Mouse (Mus musculus) heart, adult 2 months (tissue): ENCODE measurements around the gene Sept10. TPM values are rescaled to one million over a fixed set of nuclear protein-coding genes. Genes with fewer than 3 reads are reported as not detected.

Experiments used
- DNase-seq, 2 experiments: peaks; one replicate each; pipeline ENCODE4 v3.0.0; 2021
- H3K27ac ChIP-seq: fragments of 200-600 bp; 2 replicates; pipeline ENCODE4 v1.8.1; 2022
- H3K27me3 ChIP-seq: fragments of 200-500 bp; 2 replicates; pipeline ENCODE4 v1.6.1; 2012; ENCODE audit warnings: mild to moderate bottlenecking, low read length, inconsistent platforms, mixed read lengths; ENCODE audit not compliant: control insufficient read depth, insufficient read depth
- H3K36me3 ChIP-seq: fragments of 200-500 bp; 2 replicates; pipeline ENCODE4 v1.6.1; 2012; ENCODE audit warnings: low read length, inconsistent platforms; ENCODE audit not compliant: control insufficient read depth, insufficient read depth
- H3K4me1 ChIP-seq: fragments of 200-500 bp; 2 replicates; pipeline ENCODE4 v1.6.1; 2011; ENCODE audit warnings: low read length; ENCODE audit not compliant: control insufficient read depth, insufficient read depth
- H3K4me3 ChIP-seq: fragments of 200-600 bp; 2 replicates; pipeline ENCODE4 v1.8.1; 2022
- H3K79me2 ChIP-seq: fragments of 200-500 bp; replicated peaks from 2 replicates; pipeline ENCODE4 v1.6.1; 2012; ENCODE audit warnings: mild to moderate bottlenecking, inconsistent platforms, low read length, moderate library complexity, mixed read lengths; ENCODE audit not compliant: control insufficient read depth, insufficient read depth
- H3K9ac ChIP-seq: fragments of 200-500 bp; 2 replicates; pipeline ENCODE4 v1.6.1; 2012; ENCODE audit warnings: low read depth, mild to moderate bottlenecking, control low read depth, inconsistent platforms, low read length, mixed read lengths
- CTCF ChIP-seq: fragments of 200-600 bp; IDR thresholded peaks from 2 replicates; pipeline ENCODE4 v1.8.1; 2022; ENCODE audit warnings: antibody characterized with exemption, mild to moderate bottlenecking, moderate library complexity
- EP300 ChIP-seq: fragments of 200-500 bp; IDR thresholded peaks from 2 replicates; pipeline ENCODE4 v1.6.1; 2011; ENCODE audit warnings: low read depth, low read length, control low read depth; ENCODE audit not compliant: insufficient read depth
- POLR2A ChIP-seq: fragments of 200-500 bp; IDR thresholded peaks from 2 replicates; pipeline ENCODE4 v1.6.1; 2011; ENCODE audit warnings: mild to moderate bottlenecking, low read depth, low read length, control low read depth; ENCODE audit not compliant: insufficient read depth
- WGBS: fragments of 180-500 bp; shearing (Covaris S2); methylation state at CpG from one replicate; pipeline ENCODE4 v1.1.7; 2018; 5-methylcytosine and 5-hydroxymethylcytosine counted together
- intact Hi-C: fragments of 180-260 bp; cut with DNase I; formaldehyde crosslinking; loops from one replicate; pipeline ENCODE4 v1.15.1; 2025
- polyA plus RNA-seq: library from polyadenylated mRNA; depleted of rRNA; stranded (reverse); fragments of >200 nt; gene quantifications from 2 replicates; pipeline ENCODE4 v1.2.3, GENCODE M21; 2012
- total RNA-seq, 2 experiments: library from RNA; stranded (reverse); gene quantifications; 2 replicates each; pipeline ENCODE4 v1.2.3; 2021

Gene Sept10
- total and polyA plus RNA-seq, 3 experiments = 8.4 to 17.3 (median 15.2) TPM

DNA sequence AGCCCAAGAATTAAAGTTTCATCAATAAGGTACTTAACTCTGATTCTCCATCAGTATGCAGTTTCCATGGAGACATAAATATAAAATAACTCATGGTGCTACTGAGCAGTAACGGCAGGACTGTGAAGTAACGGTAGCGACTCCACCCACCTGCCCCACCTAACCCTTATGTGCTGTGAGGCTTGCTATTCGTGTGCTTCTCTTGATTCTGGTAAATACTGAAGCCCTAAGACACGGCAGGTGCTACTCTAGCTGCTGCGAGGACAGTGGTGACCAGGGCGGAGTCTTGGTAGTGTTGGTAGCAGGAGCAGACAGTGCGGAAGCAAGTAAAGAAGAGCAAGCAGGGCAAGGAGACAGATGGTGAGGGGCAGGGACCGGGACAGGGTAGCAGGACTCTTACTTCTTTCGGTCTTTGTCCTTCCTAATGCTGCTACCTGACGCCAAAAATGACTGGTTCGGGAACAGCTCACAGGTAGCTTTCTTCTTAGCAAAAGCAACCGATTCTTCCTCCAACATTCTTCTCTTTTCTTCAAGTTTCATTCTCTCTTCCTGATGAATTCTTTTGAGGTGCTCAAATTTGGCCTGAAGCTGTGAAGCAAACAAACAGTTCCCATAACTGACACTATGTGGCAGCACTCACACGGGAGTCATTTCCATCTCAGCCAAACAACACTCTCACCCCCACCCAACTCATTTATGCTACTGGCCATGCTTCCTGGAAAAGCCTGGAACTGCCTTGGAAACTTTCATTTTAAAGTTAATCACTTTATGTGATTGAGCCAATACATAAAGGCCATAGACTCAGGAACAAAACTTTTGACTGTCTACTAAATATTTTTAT, 55.3 kb downstream of the Sept10 start:
- WGBS = 77% methylated on average over 14 of the region's 14 CpGs
- no peaks in the 10 kb centered on the region for H3K4me1 ChIP-seq
- intact Hi-C loops = loop anchor here (1.0 to 10.0 kb wide), 3 partner anchors 126 to 698 kb away; no protein-coding TSS in a partner anchor
- H3K4me3 ChIP-seq = no peak overlapping the region
- DNase-seq = peak; percentile 30 to 33
- no peaks in the 10 kb centered on the region for H3K79me2 ChIP-seq
- H3K36me3 ChIP-seq = no peaks in the 10 kb centered on the region
- H3K9ac ChIP-seq = no peak overlapping the region
- TF ChIP-seq CTCF = peak; percentile 97
- 0 out of 2 replicates have a peak, but pooled peaks have one; percentile 22 for TF ChIP-seq EP300
- no peak for TF ChIP-seq POLR2A
- no peak overlapping the region for H3K27ac ChIP-seq
- no peaks in the 10 kb centered on the region for H3K27me3 ChIP-seq

- no peaks in the 10 kb centered on the region for H3K36me3 ChIP-seq
- DNase-seq = no peak
- H3K9ac ChIP-seq = no peak overlapping the region
- H3K4me3 ChIP-seq = no peak overlapping the region
- 61% methylated on average over 4 of the region's 4 CpGs for WGBS
- TF ChIP-seq CTCF (no peak), EP300 (no peak), POLR2A (no peak)
- no peaks in the 10 kb centered on the region for H3K27me3 ChIP-seq
- H3K4me1 ChIP-seq = no peaks in the 10 kb centered on the region
- no peaks in the 10 kb centered on the region for H3K79me2 ChIP-seq
- intact Hi-C loops = loop anchor here (10.0 kb wide), 1 partner anchor 702 kb away; no protein-coding TSS in a partner anchor
- no peak overlapping the region for H3K27ac ChIP-seq
These were observed 59.3 kb downstream of the Sept10 start for GRCm38 (mm10) chr10:59162185-59162897.

DNA sequence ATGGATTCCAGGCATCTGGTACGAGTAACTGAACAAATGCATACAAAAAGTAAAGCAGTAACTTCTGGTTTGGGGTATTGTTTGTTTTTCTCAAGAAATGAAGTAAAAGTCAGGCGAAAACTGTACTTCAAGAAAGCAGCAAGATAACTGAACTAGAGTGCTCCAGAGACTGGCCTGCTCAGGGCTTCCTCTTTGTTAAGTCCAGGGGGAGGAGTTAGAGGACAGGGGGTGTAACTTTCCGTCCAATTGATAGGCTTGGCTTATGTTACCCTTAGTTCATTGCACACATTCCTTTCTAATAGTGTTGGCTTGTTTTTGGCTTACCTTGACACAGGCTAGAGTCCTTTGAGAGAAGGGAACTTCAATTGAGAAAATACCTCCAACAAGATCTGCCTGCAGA, 63.0 kb downstream of the Sept10 start:
- Histone ChIP-seq H3K27ac (no peak overlapping the region), H3K27me3 (no peaks in the 10 kb centered on the region), H3K4me1 (no peaks in the 10 kb centered on the region), H3K4me3 (no peak overlapping the region), H3K36me3 (no peaks in the 10 kb centered on the region), H3K9ac (no peak overlapping the region), H3K79me2 (no peaks in the 10 kb centered on the region)
- WGBS = 72% methylated on average over 3 of the region's 3 CpGs
- intact Hi-C loops = no loop called here
- TF ChIP-seq POLR2A (no peak), EP300 (no peak), CTCF (no peak)
- DNase-seq = no peak

- intact Hi-C loops = no loop called here
- 36% methylated on average over 5 of the region's 5 CpGs for WGBS
- no peak for TF ChIP-seq EP300
- no peak for TF ChIP-seq POLR2A
- no peak for DNase-seq
- Histone ChIP-seq H3K27me3 (no peaks in the 10 kb centered on the region), H3K27ac (no peak overlapping the region), H3K9ac (no peak overlapping the region), H3K4me1 (no peaks in the 10 kb centered on the region), H3K4me3 (no peak overlapping the region), H3K79me2 (no peaks in the 10 kb centered on the region), H3K36me3 (no peaks in the 10 kb centered on the region)
These were observed 69.0 kb downstream of the Sept10 start for GRCm38 (mm10) chr10:59152544-59153081.

- 80% methylated on average over 10 of the region's 10 CpGs for WGBS
- no peak for DNase-seq
- intact Hi-C loops = loop anchor here (1.0 to 2.0 kb wide), 2 partner anchors 42 to 338 kb away; partner anchors contain the start of gene Sh3rf3
- Histone ChIP-seq H3K36me3 (no peaks in the 10 kb centered on the region), H3K4me1 (no peaks in the 10 kb centered on the region), H3K27me3 (no peaks in the 10 kb centered on the region), H3K4me3 (no peak overlapping the region), H3K9ac (no peak overlapping the region), H3K79me2 (no peaks in the 10 kb centered on the region), H3K27ac (no peak overlapping the region)
- TF ChIP-seq EP300 (no peak), POLR2A (no peak), CTCF (no peak)
These were observed 70.5 kb downstream of the Sept10 start for GRCm38 (mm10) chr10:59150938-59151657.
